Mouse (Mus musculus): ENCODE measurements around the gene Nebl. TPM values are rescaled to one million over a fixed set of nuclear protein-coding genes. Genes with fewer than 3 reads are reported as not detected.

The Nebl gene
- total RNA-seq, 2 experiments from 2014 or later = 0.45 to 0.55 TPM

- intact Hi-C loops (cut with DNase I; ENCODE audit: low total_unique reads) = no loop called here
- DNase-seq = peak; percentile 38
These were observed 86.7 kb downstream of the Nebl start for GRCm38 (mm10) chr2:17644282-17645262.

GRCm38 (mm10) chr2:17643869-17644268 is 87.4 kb downstream of the Nebl start:
- DNase-seq = no peak
- intact Hi-C loops (cut with DNase I; ENCODE audit: low total_unique reads) = no loop called here

- intact Hi-C loops (cut with DNase I; ENCODE audit: low total_unique reads) = no loop called here
- DNase-seq = no peak
These were observed 88.5 kb downstream of the Nebl start for GRCm38 (mm10) chr2:17642770-17643169.

- intact Hi-C loops (cut with DNase I; ENCODE audit: low total_unique reads) = no loop called here
- no peak for DNase-seq
These were observed 90.4 kb downstream of the Nebl start for GRCm38 (mm10) chr2:17640861-17641260.

- DNase-seq = no peak
- intact Hi-C loops (cut with DNase I; ENCODE audit: low total_unique reads) = no loop called here
These were observed 92.6 kb downstream of the Nebl start for GRCm38 (mm10) chr2:17638631-17639030.

- intact Hi-C loops (cut with DNase I; ENCODE audit: low total_unique reads) = no loop called here
- no peak for DNase-seq
These were observed 107.3 kb downstream of the Nebl start for GRCm38 (mm10) chr2:17623931-17624330.

- DNase-seq = no peak
- intact Hi-C loops (cut with DNase I; ENCODE audit: low total_unique reads) = no loop called here
These were observed 121.0 kb downstream of the Nebl start for GRCm38 (mm10) chr2:17610259-17610658.

GRCm38 (mm10) chr2:17603573-17603972 is 127.7 kb downstream of the Nebl start:
- intact Hi-C loops (cut with DNase I; ENCODE audit: low total_unique reads) = no loop called here
- DNase-seq = no peak

- intact Hi-C loops (cut with DNase I; ENCODE audit: low total_unique reads) = no loop called here
- no peak for DNase-seq
These were observed 130.6 kb downstream of the Nebl start for GRCm38 (mm10) chr2:17600652-17601051.

- no peak for DNase-seq
- intact Hi-C loops (cut with DNase I; ENCODE audit: low total_unique reads) = no loop called here
These were observed 131.4 kb downstream of the Nebl start for GRCm38 (mm10) chr2:17599860-17600259.

GRCm38 (mm10) chr2:17597932-17598331 is 133.3 kb downstream of the Nebl start:
- no peak for DNase-seq
- intact Hi-C loops (cut with DNase I; ENCODE audit: low total_unique reads) = no loop called here

- intact Hi-C loops (cut with DNase I; ENCODE audit: low total_unique reads) = no loop called here
- no peak for DNase-seq
These were observed 141.6 kb downstream of the Nebl start for GRCm38 (mm10) chr2:17589669-17590068.

- DNase-seq = no peak
These were observed 145.8 kb downstream of the Nebl start for GRCm38 (mm10) chr2:17585329-17585992.

GRCm38 (mm10) chr2:17575648-17576047 is 155.6 kb downstream of the Nebl start:
- intact Hi-C loops (cut with DNase I; ENCODE audit: low total_unique reads) = no loop called here
- no peak for DNase-seq

More at GRCm38 (mm10) chr2:17585329-17585992, 145.8 kb downstream of the Nebl start:
- intact Hi-C loops (cut with DNase I; ENCODE audit: low total_unique reads) = no loop called here

- no peak for DNase-seq
- intact Hi-C loops (cut with DNase I; ENCODE audit: low total_unique reads) = no loop called here
These were observed 159.5 kb downstream of the Nebl start for GRCm38 (mm10) chr2:17571716-17572115.

- intact Hi-C loops (cut with DNase I; ENCODE audit: low total_unique reads) = no loop called here
- DNase-seq = no peak
These were observed 172.1 kb downstream of the Nebl start for GRCm38 (mm10) chr2:17558889-17559742.

- no peak for DNase-seq
- intact Hi-C loops (cut with DNase I; ENCODE audit: low total_unique reads) = no loop called here
These were observed 181.2 kb downstream of the Nebl start for GRCm38 (mm10) chr2:17549895-17550558.

GRCm38 (mm10) chr2:17546354-17546948 is 184.8 kb downstream of the Nebl start:
- intact Hi-C loops (cut with DNase I; ENCODE audit: low total_unique reads) = no loop called here
- no peak for DNase-seq

GRCm38 (mm10) chr2:17539737-17540136 is 191.5 kb downstream of the Nebl start:
- intact Hi-C loops (cut with DNase I; ENCODE audit: low total_unique reads) = no loop called here
- DNase-seq = no peak

Measured in gastrocnemius, postnatal 14 days (tissue).